Mouse (Mus musculus): ENCODE measurements at regions not wholly inside any gene's neighbourhood (a gene's known extent, or its start where the extent isn't known, plus 50 kb on each side); places are given as distances from the start of the nearest gene placed in this dataset.

DNA sequence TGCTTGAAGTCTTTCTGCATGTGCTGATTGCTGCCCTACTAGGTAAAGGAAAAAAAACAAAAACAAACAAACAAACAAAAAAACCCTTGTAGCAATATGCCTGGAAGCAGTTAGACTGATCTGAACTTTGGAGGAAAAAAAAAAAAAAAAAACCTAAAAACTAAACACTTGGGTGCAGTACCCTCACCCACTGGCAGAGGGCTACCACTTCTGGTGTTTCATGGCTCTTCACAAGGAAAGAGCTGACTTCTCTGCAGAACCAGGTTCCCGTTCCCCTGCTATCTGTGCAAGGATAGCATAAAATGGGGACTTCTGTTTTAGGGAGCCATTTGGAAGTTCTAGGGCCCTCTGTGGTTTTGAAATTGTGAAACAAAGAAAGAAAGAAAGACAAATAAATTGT, 52.2 kb upstream of the Otud4 start:
- peak; percentile 8 for DNase-seq (ENCODE audit: low spot score)

DNA sequence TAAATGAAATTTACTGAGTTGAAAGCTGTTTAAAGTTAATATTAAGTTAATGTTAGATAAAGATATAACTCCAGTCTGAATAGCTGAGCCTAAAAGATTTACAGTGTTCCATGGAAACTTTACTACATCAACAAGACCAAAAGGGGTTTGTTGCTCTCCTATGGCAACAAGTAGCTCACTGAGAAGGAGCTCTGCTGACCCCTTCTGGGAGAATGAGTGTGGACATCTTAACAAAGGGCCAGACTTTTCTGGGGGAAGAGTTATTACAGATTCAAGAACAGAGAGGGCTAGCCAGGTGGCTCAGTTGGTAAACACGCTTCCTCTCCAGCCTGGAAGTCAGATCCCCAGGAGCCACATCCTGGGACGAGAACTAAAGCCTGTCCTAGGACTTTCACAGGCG, 54.5 kb upstream of the Otud4 start:
- no peak for DNase-seq (ENCODE audit: low spot score)

GRCm38 (mm10) chr8:79583326-79583725, 56.1 kb upstream of the Otud4 start:
- no peak for DNase-seq (ENCODE audit: low spot score)

GRCm38 (mm10) chr8:79582195-79582594, 57.2 kb upstream of the Otud4 start:
- no peak for DNase-seq (ENCODE audit: low spot score)

GRCm38 (mm10) chr8:79576086-79576485, 63.3 kb upstream of the Otud4 start:
- no peak for DNase-seq (ENCODE audit: low spot score)

- DNase-seq (ENCODE audit: low spot score) = no peak
These were observed 64.2 kb upstream of the Otud4 start for GRCm38 (mm10) chr8:79575175-79575734.

GRCm38 (mm10) chr8:79573491-79573890, 65.9 kb upstream of the Otud4 start:
- DNase-seq (ENCODE audit: low spot score) = no peak

- no peak for DNase-seq (ENCODE audit: low spot score)
These were observed 66.9 kb upstream of the Otud4 start for GRCm38 (mm10) chr8:79572526-79572925.

- no peak for DNase-seq (ENCODE audit: low spot score)
These were observed 76.3 kb upstream of the Otud4 start for GRCm38 (mm10) chr8:79563101-79563500.

- DNase-seq (ENCODE audit: low spot score) = no peak
These were observed 76.7 kb upstream of the Otud4 start for GRCm38 (mm10) chr8:79562669-79563068.

- no peak for DNase-seq (ENCODE audit: low spot score)
These were observed 77.3 kb upstream of the Otud4 start for GRCm38 (mm10) chr8:79562071-79562581.

GRCm38 (mm10) chr8:79561269-79562063, 78.0 kb upstream of the Otud4 start:
- DNase-seq (ENCODE audit: low spot score) = no peak

- DNase-seq (ENCODE audit: low spot score) = no peak
These were observed 79.9 kb upstream of the Otud4 start for GRCm38 (mm10) chr8:79559516-79559915.

GRCm38 (mm10) chr8:79554311-79554710, 85.1 kb upstream of the Otud4 start:
- no peak for DNase-seq (ENCODE audit: low spot score)

DNA sequence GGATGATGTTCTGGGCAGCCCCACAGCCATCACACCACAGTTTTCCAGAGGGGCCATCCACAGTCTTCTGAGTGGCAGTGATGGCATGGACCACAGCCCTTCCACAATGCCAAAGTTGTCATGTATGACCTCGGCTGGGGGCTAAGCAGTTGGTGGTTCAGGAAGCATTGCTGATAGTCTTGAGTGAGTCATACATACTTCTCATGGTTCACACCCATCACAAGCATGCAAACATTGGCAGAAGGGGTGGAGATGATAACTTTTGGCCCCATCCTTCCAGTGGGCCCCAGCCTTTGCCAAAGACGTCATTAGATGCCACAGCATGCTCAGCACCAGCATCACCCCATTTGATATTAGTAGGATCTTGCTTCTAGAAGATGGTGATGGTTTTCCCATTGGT, 89.3 kb upstream of the Otud4 start:
- no peak for DNase-seq (ENCODE audit: low spot score)

DNA sequence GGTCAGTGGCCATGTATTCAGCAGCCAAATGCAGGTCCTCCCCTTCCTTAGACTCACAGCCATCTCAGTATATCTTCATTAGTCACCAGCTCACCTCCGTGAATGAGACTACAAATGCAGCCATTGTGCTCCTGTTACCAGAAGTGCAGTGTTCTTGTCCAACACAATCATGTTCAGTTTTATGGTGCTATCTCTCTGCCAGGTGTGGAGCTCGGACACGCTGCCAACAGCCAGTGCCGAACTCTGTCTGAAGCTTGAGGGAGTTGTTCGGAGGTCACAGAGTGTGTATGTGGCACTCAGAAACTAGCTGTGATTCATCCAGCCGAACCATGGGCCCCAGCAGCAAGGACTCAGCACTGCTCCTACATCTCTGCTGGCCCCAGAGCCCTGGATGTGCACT, 91.3 kb upstream of the Otud4 start:
- no peak for DNase-seq (ENCODE audit: low spot score)

- DNase-seq (ENCODE audit: low spot score) = no peak
These were observed 93.5 kb upstream of the Otud4 start for GRCm38 (mm10) chr8:79545866-79546373.

GRCm38 (mm10) chr8:79542461-79542860, 97.0 kb upstream of the Otud4 start:
- no peak for DNase-seq (ENCODE audit: low spot score)

- DNase-seq (ENCODE audit: low spot score) = no peak
These were observed 99.4 kb upstream of the Otud4 start for GRCm38 (mm10) chr8:79540053-79540452.

- no peak for DNase-seq (ENCODE audit: low spot score)
These were observed 105.0 kb upstream of the Otud4 start for GRCm38 (mm10) chr8:79534271-79534889.

DNA sequence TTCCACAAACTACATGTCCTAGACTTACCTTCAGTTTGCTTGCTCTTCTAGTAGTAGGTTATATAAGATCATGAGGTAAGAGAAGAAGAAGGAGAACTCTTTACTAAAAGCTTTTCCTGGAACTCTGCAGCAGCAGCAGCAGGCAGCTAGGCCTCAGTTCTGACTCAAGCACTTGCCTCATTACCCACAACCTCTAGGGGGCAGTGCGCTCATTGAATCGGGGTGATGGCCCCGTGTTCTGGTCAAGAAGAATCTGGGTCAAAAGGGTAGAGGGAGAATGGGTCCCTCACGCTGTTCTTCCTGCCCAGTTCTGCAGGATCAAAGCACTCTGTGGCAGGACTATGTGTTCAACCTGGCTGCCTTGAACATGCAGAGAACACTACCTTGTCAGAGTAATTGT, 109.9 kb upstream of the Otud4 start:
- no peak for DNase-seq (ENCODE audit: low spot score)

GRCm38 (mm10) chr8:79522040-79522439, 117.4 kb upstream of the Otud4 start:
- DNase-seq (ENCODE audit: low spot score) = no peak

DNA sequence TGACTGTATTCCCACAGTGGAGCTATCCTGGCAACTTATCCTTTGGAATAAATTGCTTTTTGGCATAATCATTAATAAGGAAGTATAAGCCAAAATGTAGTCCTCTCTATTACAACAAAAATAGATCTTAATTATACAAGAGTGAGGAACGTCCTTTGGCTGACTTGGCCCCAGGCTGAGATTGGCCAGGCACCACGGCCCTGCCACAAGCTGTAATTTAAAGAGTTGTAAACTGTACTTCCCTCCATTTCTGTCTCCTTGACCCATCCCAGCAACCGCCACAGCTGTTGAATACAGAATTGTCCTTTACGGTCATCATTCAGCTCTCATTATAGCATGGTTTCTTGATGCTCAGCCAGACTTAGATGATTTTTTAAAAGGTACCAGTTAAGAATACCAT, 119.6 kb upstream of the Smad1 start:
- DNase-seq (ENCODE audit: low spot score) = no peak
